Mouse (Mus musculus) heart, postnatal 0 days (tissue): ENCODE results near the gene AC124108.1. TPM values are rescaled to one million over a fixed set of nuclear protein-coding genes. Genes with fewer than 3 reads are reported as not detected.

Source experiments
- ATAC-seq: fragments of 200-750 bp; cut with Nextera tagmentation; 2 replicates; pipeline ENCODE4 v1.8.0; 2017; ENCODE audit warnings: low read depth, moderate number of reproducible peaks, moderate library complexity; ENCODE audit not compliant: insufficient read depth
- DNase-seq: peaks from one replicate; pipeline ENCODE4 v3.0.0-alpha.2; 2016; ENCODE audit warnings: low spot score
- H3K27ac ChIP-seq: fragments of 300-500 bp; sonication (generic); 2 replicates; pipeline ENCODE4 v1.5.1; 2014; ENCODE audit warnings: low read depth, mild to moderate bottlenecking
- H3K27me3 ChIP-seq: fragments of 300-500 bp; sonication (generic); 2 replicates; pipeline ENCODE4 v1.6.1; 2014; ENCODE audit warnings: low read length, mixed read lengths; ENCODE audit not compliant: control insufficient read depth, insufficient read depth
- H3K36me3 ChIP-seq: fragments of 300-500 bp; sonication (generic); replicated peaks from 2 replicates; pipeline ENCODE4 v1.6.1; 2014; ENCODE audit warnings: low read length, mixed read lengths; ENCODE audit not compliant: control insufficient read depth, insufficient read depth
- H3K4me1 ChIP-seq: fragments of 300-500 bp; sonication (generic); 2 replicates; pipeline ENCODE4 v1.6.1; 2014; ENCODE audit warnings: antibody characterized with exemption; ENCODE audit not compliant: control insufficient read depth, insufficient read depth
- H3K4me2 ChIP-seq: fragments of 300-500 bp; sonication (generic); 2 replicates; pipeline ENCODE4 v1.6.1; 2014; ENCODE audit warnings: low read depth, mild to moderate bottlenecking, low read length, moderate library complexity
- H3K4me3 ChIP-seq: fragments of 300-500 bp; sonication (generic); 2 replicates; pipeline ENCODE4 v1.5.1; 2014; ENCODE audit warnings: low read depth, low read length
- H3K9ac ChIP-seq: fragments of 300-500 bp; sonication (generic); replicated peaks from 2 replicates; pipeline ENCODE4 v1.6.1; 2014; ENCODE audit warnings: low read depth, low read length, mixed read lengths
- H3K9me3 ChIP-seq: fragments of 300-500 bp; sonication (generic); replicated peaks from 2 replicates; pipeline ENCODE4 v1.6.1; 2016; ENCODE audit warnings: low read length; ENCODE audit not compliant: control insufficient read depth
- CTCF ChIP-seq: IDR thresholded peaks from 2 replicates; pipeline ENCODE4 v1.5.1; 2016; ENCODE audit warnings: antibody characterized with exemption, control low read depth, low read depth
- EP300 ChIP-seq: IDR thresholded peaks from 2 replicates; pipeline ENCODE4 v1.6.1; 2016; ENCODE audit warnings: antibody characterized with exemption, low read depth
- WGBS: fragments of 180-500 bp; shearing (Covaris S2); extraction: QIAGEN DNeasy Blood & Tissue Kit; methylation state at CpG from one replicate; pipeline ENCODE4 v1.1.7; 2014; 5-methylcytosine and 5-hydroxymethylcytosine counted together
- polyA plus RNA-seq: library from polyadenylated mRNA; unstranded; fragments of >200 nt; fragmentation: Nextera tagmentation; extraction: Ambion mirVana; gene quantifications from 2 replicates; pipeline ENCODE4 v1.2.1, GENCODE M21; 2015
- total RNA-seq: library from RNA; depleted of rRNA; stranded (reverse); fragments of >200 nt; gene quantifications from 2 replicates; pipeline ENCODE4 v1.2.3, GENCODE M21; 2014; ENCODE audit warnings: low replicate concordance; rRNA removed

AC124108.1 gene
- 0.39 TPM in 1 of 2 replicates, not detected in the other for total RNA-seq
- polyA plus RNA-seq, result not detected in 2 replicates

GRCm38 (mm10) chr1:132191093-132191785, at the start of gene AC124108.1, which contains the start of gene Lemd1:
Gene AC124108.1, plus strand, starts transcription at chr1:132191457.
Gene Lemd1, plus strand, starts transcription at chr1:132191431.
- peaks cover 89% of the 10 kb centered on the region for H3K27me3 ChIP-seq
- H3K27ac ChIP-seq, result no peak within 1 kb of the TSS
- 2% methylated on average over 34 of the region's 34 CpGs for WGBS
- H3K4me2 ChIP-seq, result peak within 1 kb of the TSS; percentile 85
- peak within 1 kb of the TSS; percentile 58 for H3K4me3 ChIP-seq
- DNase-seq (no peak), ATAC-seq (no peak)
- peaks cover 7% of the 10 kb centered on the region; the same call in 1 of the 2 replicates for H3K4me1 ChIP-seq
- no peaks in the 10 kb centered on the region for H3K36me3 ChIP-seq
- peak within 1 kb of the TSS; percentile 37; the same call in 1 of the 2 replicates for H3K9ac ChIP-seq
- no peaks in the 10 kb centered on the region for H3K9me3 ChIP-seq
- TF ChIP-seq EP300, result no peak
- no peak for TF ChIP-seq CTCF

GRCm38 (mm10) chr1:132141753-132142152, 49.5 kb upstream of the AC124108.1 start:
- DNase-seq (no peak), ATAC-seq (no peak)
- H3K27me3 ChIP-seq, result no peaks in the 10 kb centered on the region
- H3K27ac ChIP-seq, result no peak overlapping the region
- H3K9me3 ChIP-seq, result no peaks in the 10 kb centered on the region
- H3K4me3 ChIP-seq, result no peak overlapping the region
- H3K4me1 ChIP-seq, result peaks cover 8% of the 10 kb centered on the region; the same call in 1 of the 2 replicates
- TF ChIP-seq EP300, result no peak
- TF ChIP-seq CTCF, result no peak
- H3K36me3 ChIP-seq, result no peaks in the 10 kb centered on the region
- WGBS, result 71% methylated on average over 13 of the region's 13 CpGs
- no peak overlapping the region for H3K9ac ChIP-seq
- no peak overlapping the region for H3K4me2 ChIP-seq

- no peak overlapping the region for H3K27ac ChIP-seq
- no peak for DNase-seq
These were observed 48.2 kb upstream of the AC124108.1 start for GRCm38 (mm10) chr1:132143079-132143478.

GRCm38 (mm10) chr1:132143730-132144129, 47.5 kb upstream of the AC124108.1 start:
- Histone ChIP-seq H3K27ac (no peak overlapping the region), H3K9ac (no peak overlapping the region), H3K36me3 (no peaks in the 10 kb centered on the region), H3K4me3 (no peak overlapping the region), H3K4me2 (no peak overlapping the region), H3K9me3 (no peaks in the 10 kb centered on the region), H3K4me1 (peaks cover 8% of the 10 kb centered on the region; the same call in 1 of the 2 replicates), H3K27me3 (no peaks in the 10 kb centered on the region)
- ATAC-seq (no peak), DNase-seq (no peak)
- WGBS, result 77% methylated on average over 4 of the region's 4 CpGs
- no peak for TF ChIP-seq EP300
- TF ChIP-seq CTCF, result no peak

More at GRCm38 (mm10) chr1:132143079-132143478, 48.2 kb upstream of the AC124108.1 start:
- ATAC-seq, result no peak
- Histone ChIP-seq H3K27me3 (no peaks in the 10 kb centered on the region), H3K9me3 (no peaks in the 10 kb centered on the region), H3K9ac (no peak overlapping the region), H3K4me3 (no peak overlapping the region), H3K4me2 (no peak overlapping the region), H3K4me1 (peaks cover 8% of the 10 kb centered on the region; the same call in 1 of the 2 replicates), H3K36me3 (no peaks in the 10 kb centered on the region)
- WGBS, result 37% methylated on average over 5 of the region's 5 CpGs
- no peak for TF ChIP-seq EP300
- no peak for TF ChIP-seq CTCF

- no peak overlapping the region for H3K9ac ChIP-seq
- no peaks in the 10 kb centered on the region for H3K9me3 ChIP-seq
- 69% methylated on average over 2 of the region's 2 CpGs for WGBS
- H3K4me1 ChIP-seq, result peaks cover 3% of the 10 kb centered on the region; the same call in 1 of the 2 replicates
- H3K27ac ChIP-seq, result no peak overlapping the region
- H3K36me3 ChIP-seq, result no peaks in the 10 kb centered on the region
- no peak overlapping the region for H3K4me2 ChIP-seq
- DNase-seq (no peak), ATAC-seq (no peak)
- no peaks in the 10 kb centered on the region for H3K27me3 ChIP-seq
- TF ChIP-seq EP300 (no peak), CTCF (no peak)
- H3K4me3 ChIP-seq, result no peak overlapping the region
These were observed 47.0 kb upstream of the AC124108.1 start for GRCm38 (mm10) chr1:132144223-132144622.
